Mouse (Mus musculus): ENCODE measurements around the gene Ddx1. TPM values are rescaled to one million over a fixed set of nuclear protein-coding genes. Genes with fewer than 3 reads are reported as not detected.

Ddx1 gene
- total RNA-seq, 1 experiment, result 73.3 TPM

DNA sequence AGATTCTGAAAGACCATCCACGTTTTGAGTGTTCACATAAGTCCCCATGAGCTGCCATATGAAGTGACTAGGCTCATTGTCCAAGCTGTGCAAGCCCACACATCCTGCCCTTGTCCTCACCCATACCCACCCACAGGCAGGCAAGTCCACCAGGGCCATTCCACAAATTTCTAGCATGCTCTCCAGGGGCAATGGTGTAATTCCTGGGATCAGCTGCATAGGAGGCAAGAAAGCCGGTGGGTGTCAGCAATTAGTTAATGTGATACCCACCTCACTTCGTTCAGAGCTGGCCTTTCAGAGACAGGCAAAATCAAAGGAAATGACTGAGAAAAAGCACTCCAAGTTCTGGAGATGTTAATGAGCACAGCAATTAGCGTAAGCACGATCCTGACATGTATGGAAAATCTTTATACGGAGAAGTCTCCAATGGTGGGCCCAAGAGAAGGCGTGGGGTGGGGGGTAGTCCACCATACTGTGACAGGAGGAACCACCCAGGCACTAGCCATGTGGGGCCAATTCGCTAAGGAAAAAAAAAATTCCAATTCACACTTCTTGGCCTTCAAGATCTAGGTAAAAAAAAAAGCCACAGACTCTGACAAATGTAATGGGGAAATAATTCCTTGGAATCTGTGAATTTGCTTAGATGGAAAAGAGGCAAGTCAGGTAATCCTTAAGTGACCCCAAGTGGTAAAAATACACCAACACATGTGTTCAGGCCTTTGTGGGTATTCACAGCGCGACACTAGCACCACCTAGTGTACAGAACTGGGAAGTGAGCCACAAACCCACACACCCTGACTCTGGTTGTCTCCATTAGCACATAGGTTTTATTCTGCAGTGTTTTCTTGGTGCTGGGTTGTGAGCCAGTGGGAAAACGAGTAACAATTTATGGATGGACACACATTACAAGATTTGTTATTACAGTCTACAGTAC is 34.4 kb downstream of the Ddx1 start:
- Histone ChIP-seq H3K4me1 (ENCODE audit: control insufficient read depth in 2 of 2, insufficient read depth in 2 of 2, low read length in 2 of 2, poor library complexity in 1 of 2) (no peaks in the 10 kb centered on the region), H3K36me3 (ENCODE audit: control insufficient read depth, insufficient read depth, low read length, poor library complexity, severe bottlenecking) (peaks cover 12% of the 10 kb centered on the region), H3K4me3 (ENCODE audit: insufficient read depth in 1 of 2, low read depth in 1 of 2, low read length in 2 of 2, poor library complexity in 1 of 2, severe bottlenecking in 1 of 2) (no peak overlapping the region), H3K27ac (ENCODE audit: insufficient read depth, low read depth, low read length, poor library complexity, severe bottlenecking) (no peak overlapping the region), H3K9ac (ENCODE audit: insufficient read depth, low read depth, low read length, poor library complexity, severe bottlenecking) (no peak overlapping the region), H3K9me3 (ENCODE audit: control insufficient read depth, insufficient read depth, low read depth, low read length) (no peaks in the 10 kb centered on the region)
- TF ChIP-seq MAFK (IDR thresholded peaks at IDR 0.05; ENCODE audit: insufficient read depth, low read depth, low read length), result no peak
- no peak for TF ChIP-seq CHD2 (IDR thresholded peaks at IDR 0.05; ENCODE audit: low read depth, low read length)
- peak; percentile 99 for TF ChIP-seq ZC3H11A (IDR thresholded peaks at IDR 0.05; ENCODE audit: borderline replicate concordance, low read depth, low read length)
- TF ChIP-seq HCFC1 (IDR thresholded peaks at IDR 0.05; ENCODE audit: borderline replicate concordance, insufficient read depth, low read length), result no peak
- DNase-seq (ENCODE audit: low read depth, low spot score), result peak; percentile 71
- in situ Hi-C loops (cut with MboI; ENCODE audit: low sequenced_read_pairs in 2 of 2, unreplicated experiment in 2 of 2), result loop anchor here (10.0 to 25.0 kb wide), 3 partner anchors 790 to 890 kb away; no protein-coding TSS in a partner anchor

DNA sequence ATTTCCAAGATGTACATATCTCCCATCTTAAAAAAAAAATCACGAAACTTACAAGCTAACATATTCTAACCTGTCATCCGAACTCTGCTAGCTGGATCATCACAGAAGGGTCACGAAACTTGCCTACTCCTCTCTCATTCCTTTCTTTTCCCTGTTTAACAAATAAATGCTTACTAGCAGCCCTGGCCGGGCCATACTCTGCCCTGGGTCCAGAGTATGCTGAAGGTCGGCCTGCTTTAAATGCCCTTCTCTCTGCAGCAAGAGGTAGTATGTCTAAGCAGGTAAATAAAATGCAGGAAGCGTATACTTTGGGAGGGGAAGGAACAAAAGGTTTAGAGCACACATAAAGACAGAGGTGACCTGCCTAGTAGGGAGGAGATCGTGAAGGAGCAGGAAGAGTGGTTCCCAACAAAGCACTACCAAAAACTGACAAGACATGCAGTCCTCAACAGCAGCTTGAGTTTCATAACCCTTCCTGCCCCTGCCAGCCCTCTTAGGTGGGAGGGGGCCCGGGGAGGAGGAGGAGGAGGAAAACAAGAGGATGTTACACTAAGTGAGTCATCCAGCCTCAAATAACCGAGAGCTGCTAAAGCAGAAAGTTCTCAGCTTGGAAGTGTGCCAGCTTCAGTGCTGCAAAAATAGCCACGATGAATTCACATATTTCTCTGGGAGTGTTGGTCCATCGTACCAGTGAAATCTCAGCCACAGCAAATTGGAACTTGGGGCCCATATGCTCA is 37.1 kb downstream of the Ddx1 start:
- Histone ChIP-seq H3K9me3 (ENCODE audit: control insufficient read depth, insufficient read depth, low read depth, low read length) (no peaks in the 10 kb centered on the region), H3K4me1 (ENCODE audit: control insufficient read depth in 2 of 2, insufficient read depth in 2 of 2, low read length in 2 of 2, poor library complexity in 1 of 2) (no peaks in the 10 kb centered on the region), H3K27ac (ENCODE audit: insufficient read depth, low read depth, low read length, poor library complexity, severe bottlenecking) (no peak overlapping the region), H3K4me3 (ENCODE audit: insufficient read depth in 1 of 2, low read depth in 1 of 2, low read length in 2 of 2, poor library complexity in 1 of 2, severe bottlenecking in 1 of 2) (no peak overlapping the region), H3K36me3 (ENCODE audit: control insufficient read depth, insufficient read depth, low read length, poor library complexity, severe bottlenecking) (no peaks in the 10 kb centered on the region), H3K9ac (ENCODE audit: insufficient read depth, low read depth, low read length, poor library complexity, severe bottlenecking) (no peak overlapping the region)
- no peak for TF ChIP-seq CHD2 (IDR thresholded peaks at IDR 0.05; ENCODE audit: low read depth, low read length)
- no peak for TF ChIP-seq MAFK (IDR thresholded peaks at IDR 0.05; ENCODE audit: insufficient read depth, low read depth, low read length)
- no peak for TF ChIP-seq ZC3H11A (IDR thresholded peaks at IDR 0.05; ENCODE audit: borderline replicate concordance, low read depth, low read length)
- TF ChIP-seq HCFC1 (IDR thresholded peaks at IDR 0.05; ENCODE audit: borderline replicate concordance, insufficient read depth, low read length), result no peak
- no peak for TF ChIP-seq ZNF384 (IDR thresholded peaks at IDR 0.05; ENCODE audit: low read depth, low read length)
- in situ Hi-C loops (cut with MboI; ENCODE audit: low sequenced_read_pairs in 2 of 2, unreplicated experiment in 2 of 2), result loop anchor here (10.0 to 25.0 kb wide), 3 partner anchors 787 to 887 kb away; no protein-coding TSS in a partner anchor
- no peak for DNase-seq (ENCODE audit: low read depth, low spot score)

DNA sequence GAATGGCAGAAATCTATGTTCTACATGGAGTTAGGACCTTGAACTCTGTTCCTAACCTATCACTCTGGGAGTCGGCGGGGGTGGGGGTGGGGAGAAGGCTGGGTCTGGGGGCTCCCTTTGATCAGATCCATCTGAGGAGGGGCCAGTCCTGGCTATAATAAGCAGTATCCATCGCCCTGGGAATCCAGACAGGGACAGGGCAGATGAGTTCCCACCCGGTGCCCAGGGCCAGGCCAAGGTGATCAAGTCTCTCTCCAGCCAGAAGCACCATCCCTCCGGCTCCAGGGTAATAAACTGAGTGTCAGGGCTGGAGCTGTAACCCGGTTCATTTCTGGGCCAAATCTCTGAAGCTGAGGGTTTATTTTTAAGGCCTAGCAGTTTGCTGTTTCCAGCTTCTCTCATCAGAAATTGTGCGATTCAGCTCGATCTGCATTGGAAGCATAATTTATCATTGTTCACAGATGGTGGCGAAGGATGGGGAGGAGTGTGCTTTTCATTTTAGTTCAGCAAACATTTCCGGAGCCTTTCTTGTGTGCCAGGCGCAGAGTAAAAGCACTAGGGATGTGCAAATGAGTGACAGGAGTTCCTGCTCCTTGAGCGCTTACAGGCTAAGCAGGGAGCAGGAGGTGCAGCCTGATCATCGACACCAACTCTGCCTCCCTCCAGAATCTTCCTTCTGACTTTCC is 39.2 kb downstream of the Ddx1 start:
- no peak overlapping the region for H3K4me3 ChIP-seq (ENCODE audit: insufficient read depth in 1 of 2, low read depth in 1 of 2, low read length in 2 of 2, poor library complexity in 1 of 2, severe bottlenecking in 1 of 2)
- in situ Hi-C loops (cut with MboI; ENCODE audit: low sequenced_read_pairs in 2 of 2, unreplicated experiment in 2 of 2), result loop anchor here (10.0 to 25.0 kb wide), 3 partner anchors 785 to 885 kb away; no protein-coding TSS in a partner anchor
- no peaks in the 10 kb centered on the region for H3K36me3 ChIP-seq (ENCODE audit: control insufficient read depth, insufficient read depth, low read length, poor library complexity, severe bottlenecking)
- H3K9ac ChIP-seq (ENCODE audit: insufficient read depth, low read depth, low read length, poor library complexity, severe bottlenecking), result no peak overlapping the region
- no peak for DNase-seq (ENCODE audit: low read depth, low spot score)
- H3K4me1 ChIP-seq (ENCODE audit: control insufficient read depth in 2 of 2, insufficient read depth in 2 of 2, low read length in 2 of 2, poor library complexity in 1 of 2), result no peaks in the 10 kb centered on the region
- no peaks in the 10 kb centered on the region for H3K9me3 ChIP-seq (ENCODE audit: control insufficient read depth, insufficient read depth, low read depth, low read length)
- no peak for TF ChIP-seq HCFC1 (IDR thresholded peaks at IDR 0.05; ENCODE audit: borderline replicate concordance, insufficient read depth, low read length)
- no peak overlapping the region for H3K27ac ChIP-seq (ENCODE audit: insufficient read depth, low read depth, low read length, poor library complexity, severe bottlenecking)

DNA sequence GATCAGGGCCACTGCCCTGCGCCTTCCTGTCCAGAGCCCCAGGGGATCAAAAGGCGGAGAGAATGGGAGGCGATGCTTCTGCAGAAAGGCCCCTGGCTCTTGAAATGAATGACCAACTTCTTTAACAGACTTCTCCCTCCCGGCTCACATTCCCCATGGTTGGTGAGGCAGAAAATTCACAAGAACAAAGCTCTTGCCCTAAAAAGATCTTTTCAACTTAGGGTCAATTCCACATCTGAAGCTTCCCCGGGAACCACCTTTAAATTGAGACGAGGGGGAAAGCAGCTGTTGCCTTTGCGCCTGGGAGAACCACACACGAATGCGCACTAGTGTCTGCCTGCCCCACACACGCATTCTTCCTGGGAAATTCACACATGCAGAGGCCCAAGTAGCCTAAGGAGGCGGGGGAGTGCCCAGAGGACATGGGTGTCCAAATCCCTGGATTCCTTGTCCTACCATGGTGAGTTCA is 40.0 kb downstream of the Ddx1 start:
- no peak for DNase-seq (ENCODE audit: low read depth, low spot score)
- TF ChIP-seq CHD2 (IDR thresholded peaks at IDR 0.05; ENCODE audit: low read depth, low read length) (no peak), ZNF384 (IDR thresholded peaks at IDR 0.05; ENCODE audit: low read depth, low read length) (no peak), ZC3H11A (IDR thresholded peaks at IDR 0.05; ENCODE audit: borderline replicate concordance, low read depth, low read length) (no peak), HCFC1 (IDR thresholded peaks at IDR 0.05; ENCODE audit: borderline replicate concordance, insufficient read depth, low read length) (no peak), MAFK (IDR thresholded peaks at IDR 0.05; ENCODE audit: insufficient read depth, low read depth, low read length) (no peak)
- no peak overlapping the region for H3K9ac ChIP-seq (ENCODE audit: insufficient read depth, low read depth, low read length, poor library complexity, severe bottlenecking)
- no peak overlapping the region for H3K4me3 ChIP-seq (ENCODE audit: insufficient read depth in 1 of 2, low read depth in 1 of 2, low read length in 2 of 2, poor library complexity in 1 of 2, severe bottlenecking in 1 of 2)
- H3K4me1 ChIP-seq (ENCODE audit: control insufficient read depth in 2 of 2, insufficient read depth in 2 of 2, low read length in 2 of 2, poor library complexity in 1 of 2), result no peaks in the 10 kb centered on the region
- no peaks in the 10 kb centered on the region for H3K36me3 ChIP-seq (ENCODE audit: control insufficient read depth, insufficient read depth, low read length, poor library complexity, severe bottlenecking)
- no peak overlapping the region for H3K27ac ChIP-seq (ENCODE audit: insufficient read depth, low read depth, low read length, poor library complexity, severe bottlenecking)
- in situ Hi-C loops (cut with MboI; ENCODE audit: low sequenced_read_pairs in 2 of 2, unreplicated experiment in 2 of 2), result loop anchor here in 1 of 2 experiments (25.0 kb wide), 1 partner anchor 797 kb away; no protein-coding TSS in a partner anchor
- no peaks in the 10 kb centered on the region for H3K9me3 ChIP-seq (ENCODE audit: control insufficient read depth, insufficient read depth, low read depth, low read length)

All from ES-E14 (cell line).